In genomic region chr3:55496462-55496941, GRCm38 (mm10) we compare ENCODE assay signal across 21 mouse cellular contexts. TPM values are rescaled to one million over a fixed set of nuclear protein-coding genes. Genes with fewer than 3 reads are reported as not detected.
A peak's percentile ranks its signal among the peaks of the same experiment; 100 is the strongest.
DNase-seq lines count a peak whose midpoint lies in the region; ATAC-seq and TF ChIP-seq lines count a peak whose summit lies in the region.
"Had no signal": no experiment of that assay in that cellular context is flagged by ENCODE, and none has a peak within 500 bp of the region (broad histone marks: within the 10 kb centered on the region; RNA-seq: fewer than 3 reads in every experiment).

No protein-coding gene starts in this region.

- TF ChIP-seq POLR2A in embryonic fibroblast, embryonic 13.5 days (IDR thresholded peaks at IDR 0.05; ENCODE audit: low read depth, low read length) = no peak
- TF ChIP-seq POLR2A in limb, embryonic 14.5 days (IDR thresholded peaks at IDR 0.05; ENCODE audit: borderline replicate concordance, extremely low read depth, insufficient read depth, insufficient read length) = no peak

- DNase-seq in hindbrain, embryonic 10.5 days (ENCODE audit: low spot score) = no peak
- DNase-seq in embryo, embryonic 11 days = peak; percentile 49
- DNase-seq in limb, embryonic 14.5 days (ENCODE audit: low spot score) = peak; percentile 55
- DNase-seq in heart, postnatal 36 days = no peak
- no peak for DNase-seq in midbrain, embryonic 14.5 days
- DNase-seq in layer of hippocampus, adult 9-11 months = no peak
- DNase-seq: B cell, adult 2 months; cerebellum, postnatal 25 days; kidney, postnatal 10 days; right cerebral cortex, postnatal 14 days; thymus, postnatal 4 days had no signal

- intact Hi-C loops in heart, postnatal 36 days (cut with DNase I) = no loop called here

- H3K9me3 ChIP-seq in hindbrain, embryonic 16.5 days (ENCODE audit: control insufficient read depth, low read length) = no peaks in the 10 kb centered on the region
- no peaks in the 10 kb centered on the region for H3K9me3 ChIP-seq in hindbrain, embryonic 10.5 days
- no peaks in the 10 kb centered on the region for H3K9me3 ChIP-seq in limb, embryonic 14.5 days (ENCODE audit: control insufficient read depth, low read length)
- no peaks in the 10 kb centered on the region for H3K9me3 ChIP-seq in midbrain, embryonic 14.5 days (ENCODE audit: control insufficient read depth, low read length)
- H3K9me3 ChIP-seq: hindbrain, embryonic 12.5 days; midbrain, embryonic 10.5 days had no signal

- H3K9ac ChIP-seq in hindbrain, embryonic 16.5 days (ENCODE audit: low read depth, low read length) = no peak overlapping the region
- H3K9ac ChIP-seq in limb, embryonic 14.5 days (ENCODE audit: low read depth, low read length, severe bottlenecking) = no peak overlapping the region
- H3K9ac ChIP-seq in midbrain, embryonic 14.5 days (replicated peaks; ENCODE audit: low read length) = no peak overlapping the region
- H3K9ac ChIP-seq: hindbrain, embryonic 12.5 days had no signal

- TF ChIP-seq CTCF in embryonic fibroblast, embryonic 13.5 days (IDR thresholded peaks at IDR 0.05; ENCODE audit: borderline replicate concordance, insufficient read depth, low read length) = no peak

- H3K4me2 ChIP-seq in hindbrain, embryonic 16.5 days (ENCODE audit: low read length) = no peak overlapping the region
- H3K4me2 ChIP-seq in limb, embryonic 14.5 days (replicated peaks; ENCODE audit: low read depth, low read length, severe bottlenecking) = 0 out of 2 replicates have a peak overlapping the region, but pooled peaks have one; percentile 8
- H3K4me2 ChIP-seq in midbrain, embryonic 14.5 days (ENCODE audit: low read length) = no peak overlapping the region
- H3K4me2 ChIP-seq: hindbrain, embryonic 12.5 days had no signal

- H3K27me3 ChIP-seq in hindbrain, embryonic 16.5 days (replicated peaks; ENCODE audit: control insufficient read depth, insufficient read depth, low read length) = no peaks in the 10 kb centered on the region
- H3K27me3 ChIP-seq in hindbrain, embryonic 10.5 days (ENCODE audit: insufficient read depth, poor library complexity, severe bottlenecking) = no peaks in the 10 kb centered on the region
- H3K27me3 ChIP-seq in limb, embryonic 14.5 days (ENCODE audit: control insufficient read depth, insufficient read depth, low read length) = no peaks in the 10 kb centered on the region
- no peaks in the 10 kb centered on the region for H3K27me3 ChIP-seq in midbrain, embryonic 14.5 days (ENCODE audit: control insufficient read depth, insufficient read depth, low read length)
- H3K27me3 ChIP-seq: hindbrain, embryonic 12.5 days had no signal

- peaks cover 14% of the 10 kb centered on the region for H3K36me3 ChIP-seq in hindbrain, embryonic 16.5 days (ENCODE audit: control insufficient read depth, insufficient read depth, low read length)
- peaks cover 5% of the 10 kb centered on the region; the same call in 1 of the 2 replicates for H3K36me3 ChIP-seq in hindbrain, embryonic 10.5 days
- H3K36me3 ChIP-seq in limb, embryonic 14.5 days (ENCODE audit: control insufficient read depth, insufficient read depth, low read length) = no peaks in the 10 kb centered on the region
- peaks cover 38% of the 10 kb centered on the region for H3K36me3 ChIP-seq in midbrain, embryonic 14.5 days (ENCODE audit: control insufficient read depth, insufficient read depth, low read length)

- H3K4me3 ChIP-seq in hindbrain, embryonic 16.5 days (ENCODE audit: low read length) = no peak overlapping the region
- H3K4me3 ChIP-seq in hindbrain, embryonic 10.5 days = no peak overlapping the region
- H3K4me3 ChIP-seq in embryonic fibroblast, embryonic 13.5 days (ENCODE audit: insufficient read depth, low read length) = no peak overlapping the region
- H3K4me3 ChIP-seq in limb, embryonic 14.5 days (replicated peaks; ENCODE audit: low read length) = no peak overlapping the region
- H3K4me3 ChIP-seq in midbrain, embryonic 14.5 days (replicated peaks; ENCODE audit: low read depth, low read length) = no peak overlapping the region
- H3K4me3 ChIP-seq: hindbrain, embryonic 12.5 days; midbrain, embryonic 10.5 days had no signal

- H3K4me1 ChIP-seq in hindbrain, embryonic 16.5 days (ENCODE audit: control insufficient read depth, insufficient read depth, low read depth, low read length) = no peaks in the 10 kb centered on the region
- H3K4me1 ChIP-seq in hindbrain, embryonic 10.5 days (replicated peaks) = peaks cover 18% of the 10 kb centered on the region
- H3K4me1 ChIP-seq in embryonic fibroblast, embryonic 13.5 days (ENCODE audit: control insufficient read depth, insufficient read depth, low read length) = no peaks in the 10 kb centered on the region
- H3K4me1 ChIP-seq in limb, embryonic 14.5 days (ENCODE audit: control insufficient read depth, insufficient read depth, low read length) = peaks cover 40% of the 10 kb centered on the region
- H3K4me1 ChIP-seq in midbrain, embryonic 14.5 days (ENCODE audit: control insufficient read depth, insufficient read depth, low read length) = no peaks in the 10 kb centered on the region

- 70% methylated on average over 9 of the region's 9 CpGs for WGBS in hindbrain, embryonic 16.5 days
- 80% methylated on average over 9 of the region's 9 CpGs for WGBS in hindbrain, embryonic 10.5 days
- 9% methylated on average over 9 of the region's 9 CpGs for WGBS in limb, embryonic 14.5 days
- 70% methylated on average over 9 of the region's 9 CpGs for WGBS in midbrain, embryonic 14.5 days

- H3K27ac ChIP-seq in hindbrain, embryonic 16.5 days (ENCODE audit: low read depth, low read length) = no peak overlapping the region
- no peak overlapping the region for H3K27ac ChIP-seq in hindbrain, embryonic 10.5 days
- peak overlapping the region; percentile 80; the same call in 1 of the 2 replicates for H3K27ac ChIP-seq in embryonic fibroblast, embryonic 13.5 days (ENCODE audit: insufficient read depth, low read length)
- peak overlapping the region; percentile 48; the same call in 1 of the 2 replicates for H3K27ac ChIP-seq in limb, embryonic 14.5 days (replicated peaks; ENCODE audit: low read depth, low read length)
- H3K27ac ChIP-seq in midbrain, embryonic 14.5 days (replicated peaks; ENCODE audit: low read depth, low read length) = no peak overlapping the region
- H3K27ac ChIP-seq: hindbrain, embryonic 12.5 days; midbrain, embryonic 10.5 days had no signal

- ATAC-seq in hindbrain, embryonic 16.5 days = peak; percentile 29; the same call in 1 of the 2 replicates
- ATAC-seq in limb, embryonic 14.5 days (ENCODE audit: low FRiP score, low read depth) = peak; percentile 70
- no peak for ATAC-seq in midbrain, embryonic 14.5 days (ENCODE audit: low FRiP score, low TSS enrichment)

RNA-seq across cellular contexts. Expression of gene Gm21954, which starts 24.5 kb away (rescaled TPM):
- polyA plus RNA-seq in hindbrain, embryonic 16.5 days (2015; fragmentation: Nextera tagmentation; extraction: Ambion mirVana) = not detected in 2 replicates
- polyA plus RNA-seq in hindbrain, embryonic 10.5 days (2016; fragmentation: Nextera tagmentation; extraction: Ambion mirVana) = not detected in 2 replicates
- not detected in 2 replicates for polyA plus RNA-seq in embryonic fibroblast, embryonic 13.5 days (2011; ENCODE audit: insufficient read length, low read depth, missing spikeins)
- polyA plus RNA-seq in limb, embryonic 14.5 days (2012; rRNA removed) = not detected in 2 replicates
- polyA plus RNA-seq in limb, embryonic 14.5 days (2014; fragmentation: Nextera tagmentation; extraction: Ambion mirVana) = not detected in 2 replicates
- not detected for total RNA-seq in heart, postnatal 36 days (2021)
- polyA plus RNA-seq in midbrain, embryonic 14.5 days (2014; fragmentation: Nextera tagmentation; extraction: Ambion mirVana) = not detected in 2 replicates
- total RNA-seq: adrenal gland, postnatal 4 days; gastrocnemius, postnatal 4 days; layer of hippocampus, postnatal 14 days; left cerebral cortex, postnatal 25 days had no signal
- polyA plus RNA-seq: heart, embryonic 14.5 days; hindbrain, embryonic 12.5 days; liver, embryonic 16.5 days; midbrain, embryonic 10.5 days had no signal

Comparison
In these comparisons a context has a peak if more than half of its experiments do, and no peak if none do; other contexts are left out.
1. H3K27ac ChIP-seq: peak in embryonic fibroblast, embryonic 13.5 days (single experiment) and limb, embryonic 14.5 days (single experiment); none in hindbrain, embryonic 16.5 days (single experiment), hindbrain, embryonic 10.5 days (single experiment) and midbrain, embryonic 14.5 days (single experiment).
2. DNase-seq: peak in embryo, embryonic 11 days (single experiment) and limb, embryonic 14.5 days (single experiment); none in hindbrain, embryonic 10.5 days (single experiment), heart, postnatal 36 days (0 of 2), midbrain, embryonic 14.5 days (single experiment) and layer of hippocampus, adult 9-11 months (single experiment).